Comparison of ENCODE assay signal across 10 mouse cellular contexts in genomic region chr5:78584823-78585222, GRCm38 (mm10).
DNase-seq lines count a peak whose midpoint lies in the region; ATAC-seq lines count a peak whose summit lies in the region.
"Had no signal": no experiment of that assay in that cellular context is flagged by ENCODE, and none has a peak within 500 bp of the region (broad histone marks: within the 10 kb centered on the region; RNA-seq: fewer than 3 reads in every experiment).

No protein-coding gene starts in this region.

- no peaks in the 10 kb centered on the region for H3K36me3 ChIP-seq in midbrain, embryonic 16.5 days (ENCODE audit: control insufficient read depth, insufficient read depth, low read length)
- no peaks in the 10 kb centered on the region for H3K36me3 ChIP-seq in intestine, embryonic 16.5 days (ENCODE audit: control insufficient read depth, insufficient read depth, low read length)
- H3K36me3 ChIP-seq: G1E had no signal

- no peak overlapping the region for H3K4me2 ChIP-seq in midbrain, embryonic 16.5 days (ENCODE audit: low read length)
- H3K4me2 ChIP-seq in intestine, embryonic 16.5 days (ENCODE audit: low read depth, low read length), result no peak overlapping the region

- no peaks in the 10 kb centered on the region for H3K27me3 ChIP-seq in midbrain, embryonic 16.5 days (ENCODE audit: control insufficient read depth, insufficient read depth, low read depth, low read length)
- no peaks in the 10 kb centered on the region for H3K27me3 ChIP-seq in intestine, embryonic 16.5 days (replicated peaks; ENCODE audit: control insufficient read depth, insufficient read depth, low read length)

- H3K4me1 ChIP-seq in midbrain, embryonic 16.5 days (ENCODE audit: control insufficient read depth, insufficient read depth, low read length), result no peaks in the 10 kb centered on the region
- H3K4me1 ChIP-seq in intestine, embryonic 16.5 days (ENCODE audit: control insufficient read depth, insufficient read depth, low read length), result no peaks in the 10 kb centered on the region

- no peak overlapping the region for H3K27ac ChIP-seq in midbrain, embryonic 16.5 days (ENCODE audit: low read length)
- no peak overlapping the region for H3K27ac ChIP-seq in intestine, embryonic 16.5 days (ENCODE audit: low read length)

- 75% methylated on average over 1 of the region's 1 CpGs for WGBS in midbrain, embryonic 16.5 days
- 78% methylated on average over 1 of the region's 1 CpGs for WGBS in intestine, embryonic 16.5 days

- H3K4me3 ChIP-seq in midbrain, embryonic 16.5 days (ENCODE audit: low read depth, low read length), result no peak overlapping the region
- H3K4me3 ChIP-seq in intestine, embryonic 16.5 days (ENCODE audit: low read length), result no peak overlapping the region

- peak; percentile 68; the same call in 1 of the 2 replicates for ATAC-seq in midbrain, embryonic 16.5 days
- ATAC-seq in intestine, embryonic 16.5 days, result no peak

- H3K9me3 ChIP-seq in midbrain, embryonic 16.5 days (replicated peaks; ENCODE audit: control insufficient read depth, low read length, poor library complexity, severe bottlenecking), result no peaks in the 10 kb centered on the region
- H3K9me3 ChIP-seq in intestine, embryonic 16.5 days (ENCODE audit: control insufficient read depth, low read length), result no peaks in the 10 kb centered on the region

- no peak overlapping the region for H3K9ac ChIP-seq in midbrain, embryonic 16.5 days (ENCODE audit: low read depth, low read length)
- H3K9ac ChIP-seq in intestine, embryonic 16.5 days (ENCODE audit: low read depth, low read length), result no peak overlapping the region

- peak; percentile 8 for DNase-seq in cerebellum, adult 11-12 months
- peak; percentile 6 for DNase-seq in embryo, embryonic 10.5 days (ENCODE audit: low spot score)
- DNase-seq in layer of hippocampus, adult 11-12 months (ENCODE audit: low spot score), result peak; percentile 78
- no peak for DNase-seq in thymus, postnatal 14 days
- DNase-seq in heart, adult 11 months, result no peak
- DNase-seq in adrenal gland, postnatal 4 days (ENCODE audit: low spot score in 2 of 2), result no peak
- DNase-seq: spleen, adult 18-20 months had no signal

Comparison
In these comparisons a context has a peak if more than half of its experiments do, and no peak if none do; other contexts are left out.
1. DNase-seq: peak in cerebellum, adult 11-12 months (single experiment), embryo, embryonic 10.5 days (single experiment) and layer of hippocampus, adult 11-12 months (single experiment); none in thymus, postnatal 14 days (single experiment), heart, adult 11 months (single experiment) and adrenal gland, postnatal 4 days (0 of 2).